Mouse (Mus musculus): ENCODE results near the gene Ankrd28. TPM values are rescaled to one million over a fixed set of nuclear protein-coding genes. Genes with fewer than 3 reads are reported as not detected.

Ankrd28 gene
- polyA plus RNA-seq, 1 experiment from 2014 or later, result 7.9 TPM

DNA sequence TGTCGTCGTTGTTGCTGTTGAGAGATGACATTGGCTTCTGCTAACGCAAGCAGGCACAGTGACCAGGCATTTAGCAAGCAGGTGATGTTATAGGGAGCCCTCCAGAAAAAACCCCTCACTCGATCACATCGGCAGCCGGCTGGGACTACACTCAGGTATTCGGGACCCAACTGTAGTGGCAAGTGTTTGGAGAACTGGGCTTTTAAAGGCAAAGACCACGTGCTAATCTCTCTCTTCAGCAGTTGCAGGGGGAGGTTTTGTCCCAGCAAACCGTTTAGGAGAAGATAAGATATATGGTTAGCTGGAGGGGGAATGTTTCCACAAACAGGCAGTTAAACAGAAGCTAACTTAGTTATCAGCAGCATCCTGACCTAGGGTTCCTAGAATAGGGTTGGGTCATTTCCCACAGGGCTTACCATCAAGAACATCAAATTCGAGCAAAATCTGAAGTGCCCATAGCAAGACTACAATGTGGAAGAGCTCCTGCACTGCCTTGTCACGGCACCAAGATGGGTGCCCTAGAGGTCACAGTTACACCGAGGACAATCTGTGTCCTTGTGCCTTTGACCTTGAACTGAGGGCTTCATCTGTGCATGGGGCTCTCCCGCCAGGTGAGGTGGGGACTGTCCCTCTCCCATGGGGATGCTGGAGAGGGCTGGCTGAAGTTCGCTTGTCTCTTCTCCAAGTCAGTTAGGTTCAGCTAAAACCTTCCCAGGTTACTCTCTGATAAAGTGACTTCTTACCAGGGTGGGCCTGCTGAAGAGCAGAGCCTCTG, 177.2 kb downstream of the Ankrd28 start:
- Histone ChIP-seq H3K36me3 (ENCODE audit: control insufficient read depth, insufficient read depth, low read length) (no peaks in the 10 kb centered on the region), H3K4me3 (ENCODE audit: low read length) (no peak overlapping the region), H3K9ac (ENCODE audit: low read depth, low read length) (no peak overlapping the region), H3K27me3 (replicated peaks; ENCODE audit: control insufficient read depth, insufficient read depth, low read length) (no peaks in the 10 kb centered on the region), H3K9me3 (ENCODE audit: control insufficient read depth, low read length) (no peaks in the 10 kb centered on the region), H3K4me1 (ENCODE audit: control insufficient read depth, insufficient read depth, low read depth, low read length) (peaks cover 7% of the 10 kb centered on the region; the same call in 1 of the 2 replicates), H3K27ac (ENCODE audit: low read depth, low read length) (no peak overlapping the region), H3K4me2 (ENCODE audit: low read length) (no peak overlapping the region)
- WGBS, result 84% methylated on average over 14 of the region's 14 CpGs
- no peak for ATAC-seq

GRCm38 (mm10) chr14:31652624-31653023, 177.8 kb downstream of the Ankrd28 start:
- H3K9me3 ChIP-seq (ENCODE audit: control insufficient read depth, low read length), result no peaks in the 10 kb centered on the region
- H3K36me3 ChIP-seq (ENCODE audit: control insufficient read depth, insufficient read depth, low read length), result no peaks in the 10 kb centered on the region
- H3K27ac ChIP-seq (ENCODE audit: low read depth, low read length), result no peak overlapping the region
- WGBS, result 74% methylated on average over 1 of the region's 1 CpGs
- no peak for ATAC-seq
- H3K4me3 ChIP-seq (ENCODE audit: low read length), result no peak overlapping the region
- H3K4me2 ChIP-seq (ENCODE audit: low read length), result no peak overlapping the region
- H3K4me1 ChIP-seq (ENCODE audit: control insufficient read depth, insufficient read depth, low read depth, low read length), result peaks cover 4% of the 10 kb centered on the region; the same call in 1 of the 2 replicates
- H3K9ac ChIP-seq (ENCODE audit: low read depth, low read length), result no peak overlapping the region
- H3K27me3 ChIP-seq (replicated peaks; ENCODE audit: control insufficient read depth, insufficient read depth, low read length), result no peaks in the 10 kb centered on the region

DNA sequence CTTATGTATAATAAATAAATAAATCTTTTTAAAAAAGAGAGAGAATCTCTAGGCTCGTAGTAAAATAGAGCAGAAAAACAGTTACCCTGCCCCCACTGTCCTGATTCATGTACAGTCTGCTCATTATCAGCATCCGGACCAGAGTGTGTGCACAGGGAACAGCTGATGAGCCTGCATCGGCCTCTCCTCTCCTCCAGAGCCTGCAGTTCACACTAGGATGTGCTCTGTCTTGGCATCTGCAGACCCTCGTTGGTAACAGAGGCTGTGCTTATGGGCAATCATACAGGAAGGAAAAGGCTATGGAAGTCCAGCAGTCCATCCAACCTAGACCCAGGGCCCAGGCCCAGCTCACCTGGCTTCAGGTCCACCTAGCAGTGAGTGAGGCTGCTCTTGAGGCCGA, 178.3 kb downstream of the Ankrd28 start:
- WGBS, result 78% methylated on average over 5 of the region's 5 CpGs

DNA sequence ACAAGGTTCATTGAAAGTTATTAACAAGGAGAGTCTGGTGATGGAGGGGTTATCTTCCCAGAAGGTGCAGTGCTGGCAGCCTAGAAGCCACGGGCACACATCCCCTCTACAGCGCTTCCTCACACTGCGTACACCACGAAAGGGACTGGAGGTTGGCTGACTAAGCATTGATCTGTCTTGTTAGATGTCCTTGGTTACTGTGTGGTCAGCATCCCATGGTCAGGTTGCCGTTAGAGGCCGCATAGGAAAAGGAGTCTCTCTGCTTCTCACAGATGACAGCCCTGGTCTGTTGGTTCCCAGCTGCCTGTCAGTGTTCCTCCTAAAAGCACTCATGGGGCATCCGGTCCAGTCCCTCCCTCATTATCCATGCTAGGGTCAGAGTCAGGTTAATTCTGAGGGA, 179.2 kb downstream of the Ankrd28 start:
- Histone ChIP-seq H3K9ac (ENCODE audit: low read depth, low read length) (no peak overlapping the region), H3K4me1 (ENCODE audit: control insufficient read depth, insufficient read depth, low read depth, low read length) (no peaks in the 10 kb centered on the region), H3K27ac (ENCODE audit: low read depth, low read length) (no peak overlapping the region), H3K27me3 (replicated peaks; ENCODE audit: control insufficient read depth, insufficient read depth, low read length) (no peaks in the 10 kb centered on the region), H3K4me3 (ENCODE audit: low read length) (no peak overlapping the region), H3K4me2 (ENCODE audit: low read length) (no peak overlapping the region), H3K36me3 (ENCODE audit: control insufficient read depth, insufficient read depth, low read length) (no peaks in the 10 kb centered on the region), H3K9me3 (ENCODE audit: control insufficient read depth, low read length) (no peaks in the 10 kb centered on the region)
- 89% methylated on average over 7 of the region's 7 CpGs for WGBS
- ATAC-seq, result no peak

More for the DNA sequence above, 178.3 kb downstream of the Ankrd28 start:
- H3K9me3 ChIP-seq (ENCODE audit: control insufficient read depth, low read length), result no peaks in the 10 kb centered on the region
- no peaks in the 10 kb centered on the region for H3K27me3 ChIP-seq (replicated peaks; ENCODE audit: control insufficient read depth, insufficient read depth, low read length)
- H3K27ac ChIP-seq (ENCODE audit: low read depth, low read length), result no peak overlapping the region
- no peak overlapping the region for H3K4me2 ChIP-seq (ENCODE audit: low read length)
- ATAC-seq, result no peak
- no peaks in the 10 kb centered on the region; the same call in 1 of the 2 replicates for H3K4me1 ChIP-seq (ENCODE audit: control insufficient read depth, insufficient read depth, low read depth, low read length)
- no peak overlapping the region for H3K9ac ChIP-seq (ENCODE audit: low read depth, low read length)
- no peak overlapping the region for H3K4me3 ChIP-seq (ENCODE audit: low read length)
- H3K36me3 ChIP-seq (ENCODE audit: control insufficient read depth, insufficient read depth, low read length), result no peaks in the 10 kb centered on the region

DNA sequence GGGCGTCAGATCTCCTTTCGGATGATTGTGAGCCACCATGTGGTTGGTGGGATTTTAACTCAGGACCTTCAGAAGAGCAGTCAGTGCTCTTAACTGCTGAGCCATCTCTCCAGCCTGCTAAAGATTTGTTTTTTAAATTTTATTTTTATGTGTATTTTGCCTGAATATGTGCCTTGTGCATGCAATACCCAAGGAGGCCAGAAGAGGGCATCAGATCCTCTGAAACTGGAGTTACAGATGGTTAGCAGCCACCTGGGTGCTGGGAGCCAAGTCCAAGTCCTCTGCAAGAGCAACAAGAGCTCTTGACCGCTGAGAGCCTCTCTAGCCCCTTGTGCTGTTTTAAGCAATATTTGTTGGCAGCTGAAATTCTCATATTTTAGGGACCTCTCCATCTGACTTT, 180.1 kb downstream of the Ankrd28 start:
- H3K27ac ChIP-seq (ENCODE audit: low read depth, low read length), result no peak overlapping the region
- 94% methylated on average over 3 of the region's 3 CpGs for WGBS
- no peak for ATAC-seq
- no peaks in the 10 kb centered on the region for H3K36me3 ChIP-seq (ENCODE audit: control insufficient read depth, insufficient read depth, low read length)
- H3K4me3 ChIP-seq (ENCODE audit: low read length), result no peak overlapping the region
- no peaks in the 10 kb centered on the region for H3K4me1 ChIP-seq (ENCODE audit: control insufficient read depth, insufficient read depth, low read depth, low read length)
- H3K4me2 ChIP-seq (ENCODE audit: low read length), result no peak overlapping the region
- no peaks in the 10 kb centered on the region for H3K9me3 ChIP-seq (ENCODE audit: control insufficient read depth, low read length)
- no peak overlapping the region for H3K9ac ChIP-seq (ENCODE audit: low read depth, low read length)
- no peaks in the 10 kb centered on the region for H3K27me3 ChIP-seq (replicated peaks; ENCODE audit: control insufficient read depth, insufficient read depth, low read length)

Other genes starting within 250 kb of the Ankrd28 start
- 0.50 and 0.77 TPM in 2 replicates for gene Colq, start 239.3 kb downstream of the Ankrd28 start, polyA plus RNA-seq (2015; fragmentation: Nextera tagmentation; extraction: Ambion mirVana)
- 1.7 and 2.1 TPM in 2 replicates for gene Gm49387, start 189.8 kb downstream of the Ankrd28 start, polyA plus RNA-seq (2015; fragmentation: Nextera tagmentation; extraction: Ambion mirVana)
- gene Btd, start 189.6 kb downstream of the Ankrd28 start, polyA plus RNA-seq (2015; fragmentation: Nextera tagmentation; extraction: Ambion mirVana), result 20.7 and 22.4 TPM in 2 replicates
- 10.2 and 11.5 TPM in 2 replicates for gene Hacl1, start 189.4 kb downstream of the Ankrd28 start, polyA plus RNA-seq (2015; fragmentation: Nextera tagmentation; extraction: Ambion mirVana)
- gene Galnt15, start 198.3 kb upstream of the Ankrd28 start, polyA plus RNA-seq (2015; fragmentation: Nextera tagmentation; extraction: Ambion mirVana), result 1.1 and 1.4 TPM in 2 replicates